In genomic region chr19:18652592-18652991, GRCm38 (mm10) we compare ENCODE assay signal across 13 mouse cellular contexts. TPM values are rescaled to one million over a fixed set of nuclear protein-coding genes. Genes with fewer than 3 reads are reported as not detected.
DNase-seq lines count a peak whose midpoint lies in the region; ATAC-seq and TF ChIP-seq lines count a peak whose summit lies in the region.
"Had no signal": no experiment of that assay in that cellular context is flagged by ENCODE, and none has a peak within 500 bp of the region (broad histone marks: within the 10 kb centered on the region; RNA-seq: fewer than 3 reads in every experiment).

No protein-coding gene starts in this region.

- H3K9ac ChIP-seq in neural tube, embryonic 15.5 days (replicated peaks): no peak overlapping the region
- H3K9ac ChIP-seq: hindbrain, embryonic 15.5 days; midbrain, embryonic 13.5 days; neural tube, embryonic 13.5 days had no signal

- H3K27me3 ChIP-seq in kidney, adult 2 months (replicated peaks; ENCODE audit: control insufficient read depth, insufficient read depth, low read length): no peaks in the 10 kb centered on the region
- no peaks in the 10 kb centered on the region for H3K27me3 ChIP-seq in neural tube, embryonic 15.5 days (replicated peaks)
- H3K27me3 ChIP-seq: hindbrain, embryonic 15.5 days; midbrain, embryonic 13.5 days; neural tube, embryonic 13.5 days had no signal

- no peaks in the 10 kb centered on the region for H3K9me3 ChIP-seq in neural tube, embryonic 15.5 days (replicated peaks)
- H3K9me3 ChIP-seq: hindbrain, embryonic 15.5 days; midbrain, embryonic 13.5 days; neural tube, embryonic 13.5 days had no signal

- no peak overlapping the region for H3K27ac ChIP-seq in kidney, adult 2 months (ENCODE audit: insufficient read depth, low read depth, low read length)
- H3K27ac ChIP-seq in left cerebral cortex, adult 2 months: no peak overlapping the region
- no peak overlapping the region for H3K27ac ChIP-seq in neural tube, embryonic 15.5 days (replicated peaks)
- H3K27ac ChIP-seq: hindbrain, embryonic 15.5 days; midbrain, embryonic 13.5 days; neural tube, embryonic 13.5 days had no signal

- peak; percentile 38 for DNase-seq in kidney, adult 2 months
- no peak for DNase-seq in kidney, adult 18-20 months
- peak; percentile 24 for DNase-seq in NIH3T3 (ENCODE audit: low read depth)
- DNase-seq in adrenal gland, postnatal 36 days: peak; percentile 72 to 73
- DNase-seq in cerebellum, postnatal 36 days: peak; percentile 83 to 90
- no peak for DNase-seq in left cerebral cortex, adult 2 months (ENCODE audit: extremely low spot score in 1 of 2, low spot score in 2 of 2)
- DNase-seq: gastrocnemius, postnatal 36 days; lung, adult 2 months; thymus, postnatal 36 days had no signal

- peaks cover 4% of the 10 kb centered on the region for H3K36me3 ChIP-seq in kidney, adult 2 months (ENCODE audit: control insufficient read depth, insufficient read depth, low read length)
- H3K36me3 ChIP-seq in neural tube, embryonic 15.5 days: no peaks in the 10 kb centered on the region
- H3K36me3 ChIP-seq: hindbrain, embryonic 15.5 days; midbrain, embryonic 13.5 days; neural tube, embryonic 13.5 days had no signal

- H3K4me3 ChIP-seq in kidney, adult 2 months (ENCODE audit: insufficient read depth, low read depth, low read length): no peak overlapping the region
- H3K4me3 ChIP-seq in left cerebral cortex, adult 2 months: no peak overlapping the region
- no peak overlapping the region for H3K4me3 ChIP-seq in neural tube, embryonic 15.5 days (replicated peaks)
- H3K4me3 ChIP-seq: hindbrain, embryonic 15.5 days; midbrain, embryonic 13.5 days; neural tube, embryonic 13.5 days had no signal

- no peak for TF ChIP-seq CTCF in kidney, adult 2 months (conservative IDR thresholded peaks at IDR 0.05; ENCODE audit: insufficient read depth, insufficient read length, low read depth, low read length)
- TF ChIP-seq CTCF in left cerebral cortex, adult 2 months (IDR thresholded peaks at IDR 0.05): no peak

- ATAC-seq in neural tube, embryonic 15.5 days (ENCODE audit: low FRiP score): no peak
- ATAC-seq: midbrain, embryonic 13.5 days had no signal

- H3K4me2 ChIP-seq in neural tube, embryonic 15.5 days: no peak overlapping the region
- H3K4me2 ChIP-seq: hindbrain, embryonic 15.5 days; midbrain, embryonic 13.5 days; neural tube, embryonic 13.5 days had no signal

- TF ChIP-seq POLR2A in kidney, adult 2 months (IDR thresholded peaks at IDR 0.05; ENCODE audit: low read depth, low read length): no peak

- intact Hi-C loops in left cerebral cortex, adult 2 months (cut with DNase I): no loop called here

- 54% methylated on average over 4 of the region's 4 CpGs for WGBS in kidney, adult 2 months
- 73% methylated on average over 4 of the region's 4 CpGs for WGBS in neural tube, embryonic 15.5 days

- H3K4me1 ChIP-seq in kidney, adult 2 months (ENCODE audit: control insufficient read depth, insufficient read depth, low read length): no peaks in the 10 kb centered on the region
- no peaks in the 10 kb centered on the region for H3K4me1 ChIP-seq in neural tube, embryonic 15.5 days
- H3K4me1 ChIP-seq: hindbrain, embryonic 15.5 days; midbrain, embryonic 13.5 days; neural tube, embryonic 13.5 days had no signal

RNA-seq across cellular contexts. Expression of gene Carnmt1, which starts 18.0 kb away (rescaled TPM):
- polyA plus RNA-seq in kidney, adult 2 months (2012; rRNA removed): 5.9 and 6.3 TPM in 2 replicates
- 10 to 100 TPM; 26.9 to 27.9 TPM for total RNA-seq in adrenal gland, postnatal 36 days (2021)
- 10 to 100 TPM; 12.6 to 12.9 TPM for total RNA-seq in left cerebral cortex, adult 2 months (2021)
- polyA plus RNA-seq in neural tube, embryonic 15.5 days (2015; fragmentation: Nextera tagmentation; extraction: Ambion mirVana): 12.7 and 14.1 TPM in 2 replicates

RNA-seq across cellular contexts. Expression of gene Nmrk1, which starts 20.8 kb away (rescaled TPM):
- 77.1 and 78.6 TPM in 2 replicates for polyA plus RNA-seq in kidney, adult 2 months (2012; rRNA removed)
- total RNA-seq in adrenal gland, postnatal 36 days (2021): 10 to 100 TPM in 1 of 2 experiments, 1 to 10 TPM in 1; 9.0 to 17.7 TPM
- 1 to 10 TPM; 4.9 to 5.4 TPM for total RNA-seq in left cerebral cortex, adult 2 months (2021)
- 8.3 and 10.1 TPM in 2 replicates for polyA plus RNA-seq in neural tube, embryonic 15.5 days (2015; fragmentation: Nextera tagmentation; extraction: Ambion mirVana)

RNA-seq across cellular contexts. Expression of gene Ostf1, which starts 21.0 kb away (rescaled TPM):
- 66.0 and 80.0 TPM in 2 replicates for polyA plus RNA-seq in kidney, adult 2 months (2012; rRNA removed)
- total RNA-seq in adrenal gland, postnatal 36 days (2021): 100 to 1,000 TPM; 127 to 163 TPM
- 10 to 100 TPM; 18.8 to 19.7 TPM for total RNA-seq in left cerebral cortex, adult 2 months (2021)
- polyA plus RNA-seq in neural tube, embryonic 15.5 days (2015; fragmentation: Nextera tagmentation; extraction: Ambion mirVana): 43.9 and 55.2 TPM in 2 replicates

Comparison
In these comparisons a context has a peak if more than half of its experiments do, and no peak if none do; other contexts are left out.
1. DNase-seq: peak in kidney, adult 2 months (single experiment), NIH3T3 (single experiment), adrenal gland, postnatal 36 days (2 of 2) and cerebellum, postnatal 36 days (2 of 2); none in kidney, adult 18-20 months (single experiment) and left cerebral cortex, adult 2 months (0 of 2).
2. RNA of gene Ostf1, which starts 21.0 kb away (total RNA-seq): 127 to 163 TPM in adrenal gland, postnatal 36 days; 18.8 to 19.7 TPM in left cerebral cortex, adult 2 months; every median in the first group is over 4 times any median in the second.